Mouse (Mus musculus) spleen, embryonic (tissue): ENCODE measurements around the gene Clk2.

ENCODE experiments used
- CTCF ChIA-PET: fragments of 350-600 bp; sonication (Branson Sonifier 250); formaldehyde crosslinking; loops from one replicate; lab custom pipeline; 2022; lab: Charles Lee

Gene Clk2

GRCm38 (mm10) chr3:89159616-89160344 lies 4.8 kb upstream of the Clk2 start, which contains the start of gene Hcn3:
TSS of gene Hcn3 (minus strand) at chr3:89160196.
- CTCF ChIA-PET: interaction anchor here (2.1 kb wide), 1 partner anchor 71 kb away, joined by 7 read pairs; no protein-coding TSS in a partner anchor

- CTCF ChIA-PET: interaction anchor here (2.1 kb wide), 1 partner anchor 73 kb away, joined by 7 read pairs; no protein-coding TSS in a partner anchor
Observed at GRCm38 (mm10) chr3:89161207-89161606, 3.4 kb upstream of the Clk2 start.

DNA sequence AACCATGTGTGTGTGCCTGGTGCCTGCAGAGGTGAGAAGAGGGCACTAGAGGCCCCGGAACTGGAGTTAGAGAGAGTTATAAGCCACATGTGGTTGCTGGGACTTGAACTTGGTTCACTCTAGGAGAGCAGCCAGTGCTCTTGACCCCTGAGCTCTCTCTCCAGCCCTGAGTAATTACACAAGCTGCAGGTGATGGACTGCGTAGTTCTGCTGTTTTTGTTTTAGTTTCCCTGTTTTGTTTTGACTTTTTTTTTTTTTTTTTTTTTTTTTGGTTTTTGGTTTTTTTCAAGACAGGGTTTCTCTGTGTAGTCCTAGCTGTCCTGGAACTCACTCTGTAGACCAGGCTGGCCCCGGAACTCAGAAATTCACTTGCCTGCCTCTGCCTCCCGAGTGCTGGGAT lies 2.8 kb upstream of the Clk2 start:
- CTCF ChIA-PET: no interaction called here

DNA sequence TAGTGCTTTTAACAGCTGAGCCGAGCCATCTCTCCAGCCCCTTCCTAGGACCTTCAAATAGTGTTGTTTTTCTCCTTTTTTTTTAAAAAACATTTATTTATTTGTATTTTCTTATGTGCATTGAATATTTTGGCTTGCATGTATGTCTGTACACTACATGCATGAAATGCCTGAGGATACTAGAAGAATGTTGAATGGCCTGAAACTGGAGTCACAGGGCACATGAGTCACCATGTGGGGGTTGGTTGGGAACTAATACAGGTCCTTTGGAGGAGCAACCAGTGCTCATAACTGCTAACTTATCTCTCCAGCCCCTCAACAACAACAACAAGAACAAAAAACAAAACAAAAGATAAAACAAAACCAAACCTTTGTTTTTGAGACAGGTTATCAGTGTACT lies 1.5 kb upstream of the Clk2 start:
- CTCF ChIA-PET: interaction anchor here (0.6 to 0.7 kb wide), 2 partner anchors 58 to 179 kb away, joined by 3 to 7 read pairs; no protein-coding TSS in a partner anchor

DNA sequence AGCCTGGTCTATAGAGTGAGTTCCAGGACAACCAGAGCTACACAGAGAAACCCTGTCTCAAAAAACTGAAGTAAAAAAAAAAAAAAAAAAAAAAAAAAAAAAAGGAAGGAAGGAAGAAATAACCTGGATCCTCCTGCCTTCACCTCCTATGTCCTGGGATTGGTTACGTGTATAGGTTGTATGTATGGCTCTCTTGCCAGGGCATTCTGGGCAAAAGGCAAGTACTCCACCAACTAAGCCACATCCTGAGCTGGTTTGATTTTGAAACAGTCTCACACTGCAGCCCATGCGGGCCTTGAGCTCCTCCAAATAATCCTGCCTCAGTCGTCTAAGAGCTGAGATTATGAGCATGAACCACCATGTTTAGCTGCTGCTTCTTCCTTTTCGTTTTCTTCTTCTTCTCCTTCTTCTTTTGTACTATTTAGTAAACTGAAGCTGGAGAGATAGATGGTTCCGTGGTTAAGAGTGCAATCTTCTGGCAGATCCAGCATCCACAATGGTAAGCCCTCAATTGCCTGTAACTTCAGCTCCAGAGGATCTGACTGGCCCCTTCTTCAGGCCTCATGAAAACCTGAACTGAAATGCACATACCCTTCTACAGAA lies 851 bp upstream of the Clk2 start:
- CTCF ChIA-PET: interaction anchor here (0.6 kb wide), 1 partner anchor 179 kb away, joined by 7 read pairs; no protein-coding TSS in a partner anchor

- CTCF ChIA-PET: interaction anchor here (1.7 kb wide), 1 partner anchor 13 kb away, joined by 5 read pairs; no protein-coding TSS in a partner anchor
Observed at GRCm38 (mm10) chr3:89165268-89165870, 774 bp downstream of the Clk2 start.

DNA sequence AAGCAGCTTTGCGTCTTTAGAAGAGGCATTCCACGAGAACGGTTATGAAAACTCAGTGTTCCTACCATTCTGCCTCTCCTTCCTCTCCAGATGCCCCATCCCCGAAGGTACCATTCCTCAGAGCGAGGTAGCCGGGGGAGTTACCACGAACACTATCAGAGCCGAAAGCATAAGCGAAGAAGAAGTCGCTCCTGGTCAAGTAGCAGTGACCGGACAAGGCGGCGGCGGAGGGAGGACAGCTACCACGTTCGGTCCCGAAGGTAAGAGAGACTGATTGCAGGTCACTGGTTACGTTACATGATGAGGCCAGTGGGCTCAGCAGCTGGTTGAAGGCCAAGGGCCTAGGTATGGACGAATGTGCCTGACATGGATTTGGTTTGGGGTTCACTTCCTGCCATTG lies 2.4 kb downstream of the Clk2 start:
- CTCF ChIA-PET: interaction anchor here (1.7 kb wide), 1 partner anchor 11 kb away, joined by 5 read pairs; no protein-coding TSS in a partner anchor

DNA sequence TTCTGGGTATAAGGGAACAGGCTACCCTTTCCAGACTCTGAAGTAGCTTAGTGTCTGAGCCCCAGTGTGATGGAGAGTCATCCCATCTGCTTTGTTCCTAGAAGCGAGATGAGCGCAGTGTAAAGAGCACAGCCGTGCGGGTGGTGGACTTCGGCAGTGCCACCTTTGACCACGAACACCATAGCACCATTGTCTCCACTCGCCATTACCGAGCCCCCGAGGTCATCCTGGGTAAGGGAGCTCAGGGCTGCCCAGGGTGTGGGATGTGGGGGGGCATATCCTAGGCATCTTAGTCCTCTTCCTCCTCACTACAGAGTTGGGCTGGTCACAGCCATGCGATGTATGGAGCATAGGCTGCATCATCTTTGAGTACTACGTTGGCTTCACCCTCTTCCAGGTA lies 10.2 kb downstream of the Clk2 start:
- CTCF ChIA-PET: no interaction called here

DNA sequence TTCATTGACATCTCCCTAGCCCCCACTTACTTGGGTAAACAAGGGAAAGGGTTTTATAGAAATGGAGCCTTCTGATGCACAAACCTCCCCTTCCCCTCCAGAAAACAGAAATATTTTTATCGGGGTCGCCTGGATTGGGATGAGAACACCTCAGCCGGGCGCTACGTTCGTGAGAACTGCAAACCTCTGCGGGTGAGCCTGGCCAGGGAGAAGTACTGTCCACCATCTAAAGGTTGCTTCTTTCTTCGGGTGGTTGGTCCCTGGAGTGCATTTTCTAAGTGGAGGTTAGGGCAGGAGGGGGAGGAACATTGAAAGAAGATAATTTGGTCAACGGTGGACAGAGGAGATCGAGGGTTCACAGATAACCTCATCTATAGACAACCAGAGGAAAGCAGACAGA lies 10.9 kb downstream of the Clk2 start:
- CTCF ChIA-PET: no interaction called here

GRCm38 (mm10) chr3:89176421-89176820 lies 11.8 kb downstream of the Clk2 start:
- CTCF ChIA-PET: no interaction called here

DNA sequence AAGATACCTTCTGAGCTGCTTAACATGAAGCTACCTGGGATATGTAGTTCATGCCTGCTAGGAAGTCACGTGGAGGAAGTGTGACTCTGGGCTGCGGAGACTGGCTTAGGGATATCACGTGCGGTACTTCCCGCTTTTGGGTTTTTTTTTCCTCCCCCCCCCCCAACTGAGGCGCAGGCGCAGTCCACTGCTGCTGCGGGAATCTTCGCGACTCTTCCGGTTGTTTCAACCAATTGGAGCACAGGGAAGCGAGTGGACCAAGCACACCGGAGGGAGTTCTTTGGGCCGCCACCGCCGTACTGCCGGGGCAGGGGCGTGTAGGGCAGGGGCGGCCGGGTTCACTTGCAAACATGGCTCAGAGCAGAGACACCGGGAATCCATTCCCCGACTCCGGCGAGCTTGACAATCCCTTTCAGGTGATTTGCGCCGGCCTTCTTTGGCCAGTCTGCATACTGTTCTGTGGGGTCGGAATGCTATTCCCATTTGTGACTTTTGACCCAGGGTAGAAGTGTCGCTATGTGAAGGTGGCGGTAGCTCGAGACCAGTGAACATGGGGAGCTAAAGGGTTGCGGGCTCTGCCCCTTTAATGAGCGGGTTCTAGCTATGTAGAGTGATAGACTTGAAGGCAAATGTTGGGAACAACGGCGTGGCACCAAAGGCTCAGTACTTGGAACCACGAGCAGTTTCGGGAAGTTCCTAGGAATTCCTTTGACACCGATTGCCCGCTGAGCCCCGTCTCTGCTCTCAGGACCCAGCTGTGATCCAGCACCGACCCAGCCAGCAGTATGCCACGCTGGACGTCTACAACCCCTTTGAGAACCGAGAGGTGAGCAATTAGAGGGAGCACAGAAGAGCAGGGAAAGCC lies 12.9 kb downstream of the Clk2 start, which contains the start of gene Scamp3:
Gene Scamp3 (plus strand): TSS at position 232 of the 865 bp plus-strand sequence.
- CTCF ChIA-PET: interaction anchor here (1.1 kb wide), 2 partner anchors 11 to 13 kb away, joined by 3 to 5 read pairs; no protein-coding TSS in a partner anchor

GRCm38 (mm10) chr3:89178107-89178385 lies 13.5 kb downstream of the Clk2 start:
- CTCF ChIA-PET: interaction anchor here (1.1 kb wide), 2 partner anchors 12 to 13 kb away, joined by 3 to 5 read pairs; no protein-coding TSS in a partner anchor

DNA sequence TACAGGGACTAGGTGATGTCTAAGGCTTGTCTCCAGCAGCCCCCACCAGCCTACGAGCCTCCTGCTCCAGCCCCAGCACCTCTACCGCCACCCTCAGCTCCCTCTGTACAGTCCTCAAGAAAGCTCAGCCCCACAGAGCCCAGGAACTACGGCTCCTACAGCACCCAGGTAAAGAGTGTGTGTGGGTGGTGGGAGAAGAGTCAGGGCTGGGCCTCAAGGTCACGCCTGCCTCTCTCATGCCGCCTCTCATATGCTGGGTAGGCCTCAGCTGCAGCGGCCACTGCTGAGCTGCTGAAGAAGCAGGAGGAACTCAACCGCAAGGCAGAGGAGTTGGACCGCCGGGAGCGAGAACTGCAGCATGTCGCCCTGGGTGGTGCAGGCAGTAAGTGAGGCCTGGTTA lies 14.5 kb downstream of the Clk2 start:
- CTCF ChIA-PET: no interaction called here

DNA sequence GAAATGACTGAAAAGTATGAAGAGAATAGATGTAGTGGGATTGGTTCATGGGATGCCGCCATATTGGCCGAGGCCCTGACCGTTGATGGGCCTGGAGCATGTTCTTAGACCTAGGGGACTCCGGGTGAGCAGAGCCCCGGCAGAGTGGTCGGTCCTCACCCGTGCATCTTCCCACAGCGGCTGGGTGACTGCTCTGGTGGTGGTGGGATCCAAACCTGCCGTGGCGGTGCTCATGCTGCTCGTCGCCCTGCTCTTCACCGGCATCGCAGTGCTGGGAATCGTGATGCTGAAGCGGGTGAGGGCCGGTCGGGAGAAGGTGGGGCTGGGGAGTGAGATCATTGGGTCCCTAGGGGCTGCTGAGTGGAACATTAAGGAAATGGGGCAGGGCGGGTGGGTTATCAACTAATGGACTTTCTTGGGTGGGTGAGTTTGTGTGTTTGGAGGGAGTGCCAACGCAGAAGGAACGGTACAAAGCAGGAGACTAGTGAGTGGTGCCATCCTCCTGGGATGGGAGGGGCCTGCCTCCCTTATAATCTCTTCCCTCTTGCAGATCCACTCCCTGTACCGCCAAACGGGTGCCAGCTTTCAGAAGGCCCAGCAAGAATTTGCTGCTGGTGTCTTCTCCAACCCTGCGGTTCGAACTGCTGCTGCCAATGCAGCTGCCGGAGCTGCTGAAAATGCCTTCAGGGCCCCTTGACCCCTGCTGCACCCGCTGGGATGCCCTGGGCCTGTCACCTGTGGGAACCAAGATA lies 17.3 kb downstream of the Clk2 start:
- CTCF ChIA-PET: no interaction called here

GRCm38 (mm10) chr3:89182531-89183057 lies 18.0 kb downstream of the Clk2 start:
- CTCF ChIA-PET: no interaction called here

DNA sequence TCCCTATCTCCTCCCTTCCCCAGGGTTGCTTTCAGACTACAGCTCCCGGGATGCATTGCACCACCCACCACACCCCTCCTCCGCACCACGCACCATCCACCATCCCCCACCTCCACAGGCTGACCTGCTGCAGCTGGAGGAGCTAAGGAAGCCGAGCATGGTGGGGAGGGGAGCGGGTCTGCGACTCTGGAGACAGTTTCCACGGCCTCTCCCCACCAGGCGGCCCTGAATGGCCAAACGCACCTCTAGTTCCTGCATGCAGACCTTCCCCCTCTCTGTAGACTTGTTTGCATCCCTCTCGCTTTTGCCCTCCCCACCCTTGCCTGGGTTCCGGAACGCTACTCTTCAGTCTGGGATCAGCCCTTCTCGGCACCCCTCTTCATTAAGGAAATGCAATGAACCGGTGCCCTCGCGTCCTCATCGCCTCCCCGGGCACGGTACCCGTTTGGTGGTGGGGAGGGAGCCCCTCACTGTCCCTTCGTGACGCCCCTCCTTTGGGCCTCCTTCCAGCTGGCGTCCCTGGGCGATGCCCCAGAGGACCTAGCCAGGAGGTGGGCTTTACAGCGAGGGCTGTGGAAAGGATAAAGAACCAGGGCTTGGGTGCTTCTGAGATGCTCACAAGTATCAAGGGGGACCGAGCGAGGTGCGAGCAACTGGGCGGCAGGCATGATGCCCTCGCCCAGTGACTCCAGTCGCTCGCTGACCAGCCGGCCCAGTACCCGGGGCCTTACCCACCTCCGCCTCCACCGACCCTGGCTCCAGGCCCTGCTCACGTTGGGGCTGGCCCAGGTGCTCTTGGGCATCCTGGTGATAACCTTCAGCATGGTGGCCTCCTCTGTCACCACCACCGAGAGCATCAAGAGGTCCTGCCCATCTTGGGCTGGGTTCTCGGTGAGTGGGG lies 18.7 kb downstream of the Clk2 start, which contains the start of gene Fam189b:
Gene Fam189b (plus strand): TSS at position 86 of the 901 bp plus-strand sequence.
- CTCF ChIA-PET: no interaction called here

- CTCF ChIA-PET: no interaction called here
Observed at GRCm38 (mm10) chr3:89183959-89184315, 19.3 kb downstream of the Clk2 start.

DNA sequence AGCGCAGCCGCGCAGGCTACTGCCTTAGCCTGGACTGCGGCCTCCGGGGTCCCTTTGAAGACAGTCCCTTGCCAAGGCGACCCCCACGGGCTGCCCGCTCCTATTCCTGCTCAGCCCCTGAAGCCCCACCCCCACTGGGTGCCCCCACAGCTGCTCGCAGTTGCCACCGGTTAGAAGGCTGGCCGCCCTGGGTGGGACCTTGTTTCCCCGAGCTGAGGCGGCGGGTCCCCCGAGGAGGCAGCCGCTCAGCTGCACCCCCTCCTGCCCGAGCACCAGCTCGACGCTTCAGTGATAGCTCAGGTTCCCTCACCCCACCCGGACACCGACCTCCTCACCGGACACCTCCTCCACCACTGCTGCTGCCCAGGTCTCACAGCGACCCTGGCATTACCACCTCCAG lies 22.6 kb downstream of the Clk2 start:
- CTCF ChIA-PET: no interaction called here
